Mouse (Mus musculus) hindbrain, postnatal 0 days (tissue): ENCODE results near the gene Smarcc2. TPM values are rescaled to one million over a fixed set of nuclear protein-coding genes. Genes with fewer than 3 reads are reported as not detected.
"Not testable (repeated sequence)": the region's sequence is repeated elsewhere in the genome, so short reads cannot be mapped to it uniquely, and the experiment has no call there.

Source experiments
- ATAC-seq: fragments of 200-750 bp; cut with Nextera tagmentation; 2 replicates; pipeline ENCODE4 v1.8.0; 2017; ENCODE audit warnings: mild to moderate bottlenecking, moderate TSS enrichment, moderate library complexity
- DNase-seq: peaks from one replicate; pipeline ENCODE4 v3.0.0-alpha.2; 2015; ENCODE audit warnings: low spot score
- H3K27ac ChIP-seq: fragments of 300-500 bp; sonication (generic); 2 replicates; pipeline ENCODE4 v1.5.1; 2014; ENCODE audit warnings: mild to moderate bottlenecking
- H3K27me3 ChIP-seq: fragments of 300-500 bp; sonication (generic); 2 replicates; pipeline ENCODE4 v1.6.1; 2014; ENCODE audit warnings: low read length, mixed read lengths; ENCODE audit not compliant: insufficient read depth
- H3K36me3 ChIP-seq: fragments of 300-500 bp; sonication (generic); 2 replicates; pipeline ENCODE4 v1.6.1; 2014; ENCODE audit warnings: low read length, mixed read lengths; ENCODE audit not compliant: insufficient read depth
- H3K4me1 ChIP-seq: fragments of 300-500 bp; sonication (generic); 2 replicates; pipeline ENCODE4 v1.6.1; 2014; ENCODE audit warnings: antibody characterized with exemption, low read length, mixed read lengths; ENCODE audit not compliant: insufficient read depth
- H3K4me2 ChIP-seq: fragments of 300-500 bp; sonication (generic); 2 replicates; pipeline ENCODE4 v1.6.1; 2014; ENCODE audit warnings: low read depth, mild to moderate bottlenecking, low read length, moderate library complexity, mixed read lengths
- H3K4me3 ChIP-seq: fragments of 300-500 bp; sonication (generic); 2 replicates; pipeline ENCODE4 v1.5.1; 2014; ENCODE audit warnings: low read length
- H3K9ac ChIP-seq: fragments of 300-500 bp; sonication (generic); replicated peaks from 2 replicates; pipeline ENCODE4 v1.6.1; 2014; ENCODE audit warnings: mild to moderate bottlenecking, low read length, moderate library complexity, mixed read lengths
- H3K9me3 ChIP-seq: fragments of 300-500 bp; sonication (generic); 2 replicates; pipeline ENCODE4 v1.6.1; 2016; ENCODE audit warnings: low read length, mixed read lengths
- CTCF ChIP-seq: IDR thresholded peaks from 2 replicates; pipeline ENCODE4 v1.5.1; 2016; ENCODE audit warnings: antibody characterized with exemption, control low read depth, low read depth
- WGBS: fragments of 180-500 bp; shearing (Covaris S2); extraction: QIAGEN DNeasy Blood & Tissue Kit; methylation state at CpG from one replicate; pipeline ENCODE4 v1.1.7; 2014; 5-methylcytosine and 5-hydroxymethylcytosine counted together
- polyA plus RNA-seq: library from polyadenylated mRNA; unstranded; fragments of >200 nt; fragmentation: Nextera tagmentation; extraction: Ambion mirVana; gene quantifications from 2 replicates; pipeline ENCODE4 v1.2.1, GENCODE M21; 2015
- total RNA-seq: library from RNA; depleted of rRNA; stranded (reverse); fragments of >200 nt; gene quantifications from 2 replicates; pipeline ENCODE4 v1.2.3, GENCODE M21; 2014

The Smarcc2 gene
- total and polyA plus RNA-seq, 2 experiments from 2014 or later, result 112 to 174 TPM

DNA sequence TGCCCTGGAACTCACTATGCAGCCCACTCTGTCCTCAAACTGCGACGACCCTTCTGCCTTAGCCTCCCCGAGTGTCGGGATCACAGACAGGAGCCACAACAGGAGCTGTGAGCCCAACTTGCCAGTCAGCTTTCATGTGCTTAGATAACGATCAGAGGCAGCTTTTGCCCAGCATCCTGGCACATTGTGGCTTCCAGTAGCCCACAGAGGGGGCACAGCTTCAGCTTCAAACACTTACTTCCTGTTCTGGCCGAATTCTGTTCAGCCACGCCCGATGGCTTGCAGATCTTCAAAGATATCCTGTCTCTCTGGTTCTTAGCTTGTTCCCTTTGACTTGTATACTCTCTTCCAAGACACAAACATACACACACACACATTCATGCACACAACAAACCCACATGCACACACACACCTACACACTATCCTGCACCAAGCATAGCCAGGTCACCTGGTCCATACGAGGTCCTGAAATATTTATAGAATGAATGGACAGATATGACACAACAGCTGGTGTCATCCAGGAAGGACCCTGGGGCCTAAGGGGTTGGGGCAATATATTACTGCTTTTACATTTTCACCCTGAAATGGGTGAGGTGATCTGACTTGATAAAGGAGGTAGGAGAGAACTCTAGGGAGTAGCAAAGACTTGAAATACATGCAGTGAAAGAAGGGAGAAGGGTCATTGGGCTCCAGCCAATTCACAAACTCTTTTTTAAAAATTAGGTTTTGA is 45.8 kb downstream of the Smarcc2 start:
- ATAC-seq (no peak), DNase-seq (no peak)
- Histone ChIP-seq H3K9me3 (no peaks in the 10 kb centered on the region), H3K9ac (no peak overlapping the region), H3K4me3 (no peak overlapping the region), H3K4me1 (no peaks in the 10 kb centered on the region), H3K4me2 (no peak overlapping the region), H3K27me3 (no peaks in the 10 kb centered on the region), H3K27ac (no peak overlapping the region), H3K36me3 (no peaks in the 10 kb centered on the region)
- 72% methylated on average over 9 of the region's 9 CpGs for WGBS
- no peak for TF ChIP-seq CTCF

- not testable (repeated sequence) for H3K4me1 ChIP-seq, H3K9me3 ChIP-seq, DNase-seq, H3K4me2 ChIP-seq, H3K27me3 ChIP-seq, H3K27ac ChIP-seq, H3K4me3 ChIP-seq, H3K36me3 ChIP-seq, ATAC-seq, H3K9ac ChIP-seq
- 89% methylated on average over 5 of the region's 5 CpGs for WGBS
Observed at GRCm38 (mm10) chr10:128505371-128505667, 46.3 kb downstream of the Smarcc2 start.

GRCm38 (mm10) chr10:128505974-128506373 is 46.9 kb downstream of the Smarcc2 start:
- 0 out of 2 replicates have a peak, but pooled peaks have one; percentile 9 for TF ChIP-seq CTCF
- ATAC-seq (no peak), DNase-seq (no peak)
- H3K4me3 ChIP-seq, result no peak overlapping the region
- H3K36me3 ChIP-seq, result no peaks in the 10 kb centered on the region
- no peaks in the 10 kb centered on the region for H3K27me3 ChIP-seq
- WGBS, result 98% methylated on average over 14 of the region's 14 CpGs
- no peak overlapping the region for H3K4me2 ChIP-seq
- H3K27ac ChIP-seq, result no peak overlapping the region
- no peaks in the 10 kb centered on the region for H3K4me1 ChIP-seq
- no peak overlapping the region for H3K9ac ChIP-seq
- H3K9me3 ChIP-seq, result no peaks in the 10 kb centered on the region

DNA sequence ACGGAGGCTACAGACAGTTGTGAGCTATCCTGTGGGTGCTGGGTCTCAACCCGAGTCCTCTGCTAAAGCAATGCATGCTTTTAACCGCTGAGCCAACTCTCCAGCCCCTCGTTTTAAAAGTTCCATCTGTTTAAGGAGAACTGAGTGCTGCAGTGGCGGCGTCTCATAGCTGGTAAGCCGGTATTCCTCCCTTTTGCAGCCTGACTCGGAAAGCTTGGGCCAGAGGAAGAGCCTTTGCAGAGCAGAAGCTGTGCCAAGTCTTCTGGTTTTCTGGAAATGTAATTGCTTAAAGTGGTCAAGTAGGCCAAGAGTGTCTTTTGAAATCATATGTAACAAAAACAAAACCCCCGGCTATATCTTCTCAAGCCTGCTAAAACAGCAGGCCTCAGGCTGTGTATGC is 49.2 kb downstream of the Smarcc2 start:
- WGBS, result 80% methylated on average over 9 of the region's 9 CpGs

DNA sequence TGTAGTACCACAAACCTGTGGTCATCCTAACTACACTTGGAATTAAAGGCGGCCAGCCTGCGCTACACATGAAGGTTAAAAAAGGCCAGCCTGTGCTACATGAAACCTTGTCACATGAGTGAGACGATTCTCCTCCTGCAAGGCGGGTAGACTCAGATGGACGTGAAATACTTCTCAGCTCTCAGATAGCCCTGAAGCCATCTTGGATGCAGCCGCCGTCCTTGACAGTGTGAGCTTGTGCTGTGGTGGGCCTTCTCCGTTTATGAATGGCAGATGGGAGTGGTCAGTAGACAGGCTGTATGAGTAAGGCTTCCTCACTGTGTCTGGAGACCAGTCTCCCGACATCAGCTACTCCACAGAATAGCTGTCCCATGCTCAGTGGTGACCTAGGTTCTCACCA is 50.2 kb downstream of the Smarcc2 start:
- WGBS, result 86% methylated on average over 9 of the region's 9 CpGs
- no peaks in the 10 kb centered on the region for H3K9me3 ChIP-seq
- no peak overlapping the region for H3K9ac ChIP-seq
- no peaks in the 10 kb centered on the region for H3K4me1 ChIP-seq
- DNase-seq, result no peak
- H3K4me2 ChIP-seq, result no peak overlapping the region
- no peak overlapping the region for H3K4me3 ChIP-seq
- no peak for ATAC-seq
- H3K36me3 ChIP-seq, result peaks cover 13% of the 10 kb centered on the region; the same call in 1 of the 2 replicates
- no peak overlapping the region for H3K27ac ChIP-seq
- H3K27me3 ChIP-seq, result no peaks in the 10 kb centered on the region
- no peak for TF ChIP-seq CTCF

More for the DNA sequence above, 49.2 kb downstream of the Smarcc2 start:
- Histone ChIP-seq H3K4me3 (no peak overlapping the region), H3K9me3 (no peaks in the 10 kb centered on the region), H3K4me1 (no peaks in the 10 kb centered on the region), H3K36me3 (peaks cover 13% of the 10 kb centered on the region; the same call in 1 of the 2 replicates), H3K9ac (no peak overlapping the region), H3K27me3 (no peaks in the 10 kb centered on the region), H3K4me2 (no peak overlapping the region), H3K27ac (no peak overlapping the region)
- TF ChIP-seq CTCF, result no peak
- ATAC-seq (no peak), DNase-seq (no peak)

DNA sequence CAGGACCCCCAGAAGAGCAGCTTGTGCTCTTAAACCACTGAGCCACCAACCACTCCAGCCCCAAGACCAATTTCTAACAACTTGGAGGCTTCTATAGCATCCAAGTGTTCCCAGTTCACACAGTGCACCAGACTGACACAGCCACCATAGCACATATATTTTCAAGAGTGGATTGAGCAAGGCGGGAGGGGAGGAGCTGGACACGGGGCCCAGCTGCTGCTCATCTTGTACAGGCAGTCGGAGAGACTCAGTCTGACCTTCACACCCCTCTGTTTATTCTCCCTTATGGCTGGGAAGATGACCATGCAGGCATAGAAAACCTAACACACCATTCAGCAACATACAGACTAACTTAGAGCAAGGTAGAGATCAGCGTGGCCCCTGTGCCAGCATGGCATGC is 50.8 kb downstream of the Smarcc2 start:
- Histone ChIP-seq H3K4me2 (no peak overlapping the region), H3K4me1 (no peaks in the 10 kb centered on the region), H3K36me3 (peaks cover 13% of the 10 kb centered on the region; the same call in 1 of the 2 replicates), H3K4me3 (no peak overlapping the region), H3K9ac (no peak overlapping the region), H3K27ac (no peak overlapping the region), H3K9me3 (no peaks in the 10 kb centered on the region), H3K27me3 (no peaks in the 10 kb centered on the region)
- 87% methylated on average over 4 of the region's 4 CpGs for WGBS
- TF ChIP-seq CTCF, result no peak
- no peak for ATAC-seq
- DNase-seq, result no peak

DNA sequence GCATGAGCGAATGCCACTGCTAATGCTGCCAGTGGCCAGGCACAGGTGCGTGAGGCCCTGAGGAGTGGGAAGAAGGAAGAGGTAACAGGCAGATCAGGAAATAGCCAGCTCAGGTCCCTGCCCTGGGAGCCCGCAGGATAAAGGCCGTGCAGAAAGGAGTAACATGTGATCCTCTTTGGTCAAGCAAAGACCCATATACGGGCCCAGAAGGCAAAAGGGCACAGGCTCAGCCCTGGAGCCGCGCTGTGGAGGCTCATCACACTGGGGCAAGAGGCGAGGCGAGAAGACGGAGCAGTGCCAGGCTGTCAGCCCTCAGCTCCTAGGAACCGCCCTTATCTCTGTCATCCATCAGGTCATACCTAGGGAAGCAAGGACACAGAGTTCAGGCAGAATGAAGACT is 51.3 kb downstream of the Smarcc2 start:
- Histone ChIP-seq H3K36me3 (peaks cover 13% of the 10 kb centered on the region; the same call in 1 of the 2 replicates), H3K4me3 (no peak overlapping the region), H3K9ac (no peak overlapping the region), H3K27me3 (no peaks in the 10 kb centered on the region), H3K27ac (no peak overlapping the region), H3K4me2 (no peak overlapping the region), H3K9me3 (no peaks in the 10 kb centered on the region), H3K4me1 (no peaks in the 10 kb centered on the region)
- ATAC-seq (no peak), DNase-seq (no peak)
- TF ChIP-seq CTCF, result no peak
- 88% methylated on average over 11 of the region's 11 CpGs for WGBS
